Mouse (Mus musculus): Measurements from ENCODE around the gene Olfr1494. TPM values are rescaled to one million over a fixed set of nuclear protein-coding genes. Genes with fewer than 3 reads are reported as not detected.

Olfr1494 gene
- not detected in 2 replicates for polyA plus RNA-seq (2015; fragmentation: Nextera tagmentation; extraction: Ambion mirVana)

DNA sequence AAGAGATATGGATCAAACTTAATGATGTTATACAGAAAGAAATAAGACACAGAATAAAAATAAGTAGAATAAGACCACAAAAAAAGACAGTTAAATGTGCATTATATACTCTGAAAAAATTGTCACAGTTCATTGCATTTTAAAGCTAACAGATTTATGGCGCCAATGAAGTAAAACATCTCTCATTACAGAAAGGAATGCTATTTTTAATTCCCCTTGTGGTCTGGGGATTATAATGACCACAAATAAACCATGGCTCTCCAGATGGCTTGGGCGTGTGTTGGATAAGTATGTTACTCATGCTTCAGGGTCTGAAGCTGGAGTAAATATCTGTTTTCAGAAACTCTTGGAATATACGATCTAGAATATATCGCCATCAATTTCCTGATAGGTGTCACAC, at the start of gene Olfr1494:
Olfr1494 (plus strand) TSS at position 301 of the 400 bp plus-strand sequence.
- Histone ChIP-seq H3K27ac (ENCODE audit: low read length) (no peak within 1 kb of the TSS), H3K4me3 (ENCODE audit: low read depth, low read length) (no peak within 1 kb of the TSS), H3K9me3 (replicated peaks; ENCODE audit: control insufficient read depth, low read length) (no peaks in the 10 kb centered on the region; the same call in 1 of the 2 replicates), H3K9ac (ENCODE audit: low read depth, low read length) (no peak within 1 kb of the TSS), H3K4me2 (ENCODE audit: low read depth, low read length) (no peak within 1 kb of the TSS), H3K4me1 (ENCODE audit: control insufficient read depth, low read depth, low read length) (no peaks in the 10 kb centered on the region), H3K36me3 (ENCODE audit: control insufficient read depth, insufficient read depth) (no peaks in the 10 kb centered on the region), H3K27me3 (ENCODE audit: control insufficient read depth, insufficient read depth, low read depth, low read length) (no peaks in the 10 kb centered on the region)
- 69% methylated on average over 4 of the region's 4 CpGs for WGBS (ENCODE audit: insufficient replicate concordance)
- ATAC-seq (ENCODE audit: low read depth), result no peak

DNA sequence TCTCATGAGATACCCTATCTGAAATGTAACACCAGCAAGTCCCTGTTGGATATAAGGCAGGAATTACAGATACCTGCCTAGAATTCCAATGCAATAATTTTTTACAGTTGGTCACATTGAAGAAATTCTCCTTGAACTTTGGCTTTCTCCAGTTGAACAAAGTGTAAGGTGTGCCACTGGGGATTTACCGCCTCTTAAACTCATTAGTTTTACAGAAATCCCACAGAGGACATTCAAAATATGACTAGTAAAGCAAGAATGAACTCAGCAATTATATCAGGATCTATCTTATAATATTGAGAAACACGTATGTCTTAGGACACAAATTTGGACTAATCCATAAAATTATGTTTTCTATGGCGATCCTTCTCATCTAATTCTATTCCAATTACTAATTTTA, 42.6 kb upstream of the Olfr1494 start, which contains the start of gene Olfr1491:
Olfr1491 (plus strand) TSS at position 301 of the 400 bp plus-strand sequence.
- H3K9me3 ChIP-seq (replicated peaks; ENCODE audit: control insufficient read depth, low read length), result no peaks in the 10 kb centered on the region
- 52% methylated on average over 3 of the region's 3 CpGs for WGBS (ENCODE audit: insufficient replicate concordance)
- no peak for ATAC-seq (ENCODE audit: low read depth)
- no peaks in the 10 kb centered on the region for H3K4me1 ChIP-seq (ENCODE audit: control insufficient read depth, low read depth, low read length)
- no peak within 1 kb of the TSS for H3K4me3 ChIP-seq (ENCODE audit: low read depth, low read length)
- no peak within 1 kb of the TSS for H3K4me2 ChIP-seq (ENCODE audit: low read depth, low read length)
- H3K27me3 ChIP-seq (ENCODE audit: control insufficient read depth, insufficient read depth, low read depth, low read length), result no peaks in the 10 kb centered on the region
- no peaks in the 10 kb centered on the region for H3K36me3 ChIP-seq (ENCODE audit: control insufficient read depth, insufficient read depth)
- H3K9ac ChIP-seq (ENCODE audit: low read depth, low read length), result no peak within 1 kb of the TSS
- H3K27ac ChIP-seq (ENCODE audit: low read length), result no peak within 1 kb of the TSS

DNA sequence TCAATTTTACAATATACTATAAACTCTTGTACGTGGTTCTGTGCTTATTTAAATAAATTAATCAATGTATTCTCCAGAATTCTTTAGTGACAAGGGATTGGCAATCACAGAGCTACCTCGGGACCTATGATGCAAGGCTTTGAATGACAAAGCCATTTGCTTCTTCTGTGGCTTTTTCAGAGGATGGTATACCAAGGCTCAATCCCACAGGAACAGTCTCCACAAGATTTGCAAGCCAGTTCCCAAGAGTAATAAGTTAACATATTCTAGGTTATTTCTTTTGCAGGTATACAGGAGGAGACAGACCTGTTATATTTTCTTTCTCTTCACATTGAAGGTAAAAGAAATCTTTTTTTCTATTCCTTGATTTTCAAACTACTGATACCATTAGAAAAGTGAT, 16.6 kb upstream of the Olfr1494 start, which contains the start of gene Olfr1493-ps1:
Olfr1493-ps1 (plus strand) TSS at position 301 of the 400 bp plus-strand sequence.
- no peak for ATAC-seq (ENCODE audit: low read depth)
- Histone ChIP-seq H3K9me3 (replicated peaks; ENCODE audit: control insufficient read depth, low read length) (no peaks in the 10 kb centered on the region), H3K36me3 (ENCODE audit: control insufficient read depth, insufficient read depth) (no peaks in the 10 kb centered on the region), H3K4me3 (ENCODE audit: low read depth, low read length) (no peak within 1 kb of the TSS), H3K27me3 (ENCODE audit: control insufficient read depth, insufficient read depth, low read depth, low read length) (no peaks in the 10 kb centered on the region), H3K4me1 (ENCODE audit: control insufficient read depth, low read depth, low read length) (no peaks in the 10 kb centered on the region), H3K9ac (ENCODE audit: low read depth, low read length) (no peak within 1 kb of the TSS), H3K27ac (ENCODE audit: low read length) (no peak within 1 kb of the TSS), H3K4me2 (ENCODE audit: low read depth, low read length) (no peak within 1 kb of the TSS)
- WGBS (ENCODE audit: insufficient replicate concordance), result 26% methylated on average over 2 of the region's 2 CpGs

DNA sequence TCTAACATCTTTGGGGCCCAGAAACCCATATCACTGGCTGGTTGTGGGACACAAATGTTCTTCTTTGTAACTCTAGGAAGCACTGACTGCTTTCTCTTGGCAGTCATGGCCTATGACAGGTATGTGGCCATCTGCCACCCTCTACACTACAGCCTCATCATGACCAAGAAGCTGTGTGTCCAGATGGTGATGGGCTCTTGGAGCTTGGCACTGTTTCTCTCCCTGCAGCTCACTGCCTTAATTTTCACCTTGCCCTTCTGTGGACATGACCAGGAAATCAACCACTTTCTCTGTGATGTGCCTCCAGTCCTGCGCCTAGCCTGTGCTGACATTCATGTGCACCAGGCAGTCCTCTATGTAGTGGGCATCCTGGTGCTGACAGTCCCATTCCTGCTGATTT, 9.8 kb downstream of the Olfr1494 start:
- Histone ChIP-seq H3K9ac (ENCODE audit: low read depth, low read length) (no peak overlapping the region), H3K27ac (ENCODE audit: low read length) (no peak overlapping the region), H3K4me1 (ENCODE audit: control insufficient read depth, low read depth, low read length) (no peaks in the 10 kb centered on the region), H3K4me3 (ENCODE audit: low read depth, low read length) (no peak overlapping the region), H3K9me3 (replicated peaks; ENCODE audit: control insufficient read depth, low read length) (no peaks in the 10 kb centered on the region), H3K27me3 (ENCODE audit: control insufficient read depth, insufficient read depth, low read depth, low read length) (no peaks in the 10 kb centered on the region), H3K36me3 (ENCODE audit: control insufficient read depth, insufficient read depth) (no peaks in the 10 kb centered on the region), H3K4me2 (ENCODE audit: low read depth, low read length) (no peak overlapping the region)
- no peak for ATAC-seq (ENCODE audit: low read depth)
- WGBS (ENCODE audit: insufficient replicate concordance), result 73% methylated on average over 1 of the region's 1 CpGs

DNA sequence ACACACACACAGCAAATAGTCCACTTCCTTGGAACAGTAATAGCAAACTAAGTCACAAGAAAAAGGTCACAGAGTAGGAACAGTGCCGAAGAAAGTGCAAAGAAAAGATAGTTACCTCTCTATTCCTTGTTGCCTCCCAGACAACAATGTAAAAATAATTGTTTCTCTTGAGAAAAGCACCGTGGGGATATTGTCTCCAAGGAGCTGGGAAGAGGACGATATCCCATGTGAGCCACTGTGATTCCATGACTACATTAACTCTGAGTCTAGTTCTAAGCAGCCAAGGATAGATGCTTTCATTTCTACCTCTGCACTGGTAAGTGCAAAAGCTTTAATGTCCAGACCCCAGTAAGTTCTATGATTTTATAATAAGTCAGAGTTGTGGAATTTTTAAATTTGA, 24.8 kb downstream of the Olfr1494 start, which contains the start of gene Olfr1495:
Olfr1495 (plus strand) TSS at position 301 of the 400 bp plus-strand sequence.
- Histone ChIP-seq H3K9me3 (replicated peaks; ENCODE audit: control insufficient read depth, low read length) (no peaks in the 10 kb centered on the region), H3K4me3 (ENCODE audit: low read depth, low read length) (no peak within 1 kb of the TSS), H3K36me3 (ENCODE audit: control insufficient read depth, insufficient read depth) (no peaks in the 10 kb centered on the region), H3K27ac (ENCODE audit: low read length) (no peak within 1 kb of the TSS), H3K9ac (ENCODE audit: low read depth, low read length) (no peak within 1 kb of the TSS), H3K4me1 (ENCODE audit: control insufficient read depth, low read depth, low read length) (no peaks in the 10 kb centered on the region), H3K27me3 (ENCODE audit: control insufficient read depth, insufficient read depth, low read depth, low read length) (no peaks in the 10 kb centered on the region), H3K4me2 (ENCODE audit: low read depth, low read length) (no peak within 1 kb of the TSS)
- ATAC-seq (ENCODE audit: low read depth), result no peak
- 53% methylated on average over 3 of the region's 3 CpGs for WGBS (ENCODE audit: insufficient replicate concordance)

DNA sequence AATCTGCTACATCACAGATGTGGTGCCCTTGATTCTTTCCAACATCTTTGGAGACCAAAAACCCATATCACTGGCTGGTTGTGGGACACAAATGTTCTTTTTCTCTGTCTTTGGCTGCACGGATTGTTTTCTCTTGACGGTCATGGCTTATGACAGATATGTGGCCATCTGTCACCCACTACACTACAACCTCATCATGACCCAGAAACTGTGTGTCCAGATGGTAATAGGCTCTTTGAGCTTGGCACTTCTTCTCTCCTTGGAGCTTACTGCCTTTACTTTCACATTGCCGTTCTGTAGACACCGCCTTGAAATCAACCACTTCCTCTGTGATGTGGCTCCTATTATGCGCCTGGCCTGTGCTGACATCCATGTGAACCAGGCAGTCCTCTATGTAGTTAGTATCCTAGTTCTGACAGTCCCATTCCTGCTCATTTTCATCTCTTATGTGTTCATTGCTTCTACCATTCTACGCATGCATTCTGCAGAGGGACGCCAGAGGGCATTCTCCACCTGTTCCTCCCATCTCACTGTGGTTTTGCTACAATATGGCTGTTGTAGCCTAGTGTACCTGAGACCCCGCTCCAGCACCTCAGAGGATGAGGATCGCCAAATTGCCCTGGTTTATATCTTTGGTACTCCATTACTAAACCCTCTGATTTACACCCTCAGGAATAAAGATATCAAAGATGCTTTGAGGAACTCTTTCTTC, 29.2 kb downstream of the Olfr1494 start:
- no peaks in the 10 kb centered on the region for H3K9me3 ChIP-seq (replicated peaks; ENCODE audit: control insufficient read depth, low read length)
- no peak overlapping the region for H3K9ac ChIP-seq (ENCODE audit: low read depth, low read length)
- H3K4me3 ChIP-seq (ENCODE audit: low read depth, low read length), result no peak overlapping the region
- no peaks in the 10 kb centered on the region for H3K36me3 ChIP-seq (ENCODE audit: control insufficient read depth, insufficient read depth)
- H3K4me1 ChIP-seq (ENCODE audit: control insufficient read depth, low read depth, low read length), result no peaks in the 10 kb centered on the region
- H3K4me2 ChIP-seq (ENCODE audit: low read depth, low read length), result no peak overlapping the region
- ATAC-seq (ENCODE audit: low read depth), result no peak
- no peaks in the 10 kb centered on the region for H3K27me3 ChIP-seq (ENCODE audit: control insufficient read depth, insufficient read depth, low read depth, low read length)
- WGBS (ENCODE audit: insufficient replicate concordance), result 74% methylated on average over 9 of the region's 9 CpGs
- no peak overlapping the region for H3K27ac ChIP-seq (ENCODE audit: low read length)

DNA sequence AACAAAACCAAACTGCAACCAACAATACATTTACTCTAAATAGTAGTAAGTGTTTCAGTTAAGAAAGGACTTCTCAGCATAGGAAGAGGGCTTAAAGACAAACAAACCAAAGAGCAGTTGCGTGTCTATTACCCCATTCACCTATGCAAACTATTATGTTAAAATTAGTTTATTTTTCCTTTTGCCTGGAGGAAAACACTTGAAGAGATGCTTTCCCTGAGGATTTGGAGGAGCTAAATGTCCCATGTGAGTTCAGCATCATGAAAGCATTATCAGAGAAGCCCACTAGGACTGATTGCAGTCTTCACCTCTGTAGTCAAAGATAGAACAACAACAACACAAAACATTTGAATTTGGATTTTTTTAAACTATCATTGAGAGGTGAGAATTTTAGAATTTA, 38.0 kb downstream of the Olfr1494 start, which contains the start of gene Olfr1496:
Olfr1496 (plus strand) TSS at position 301 of the 400 bp plus-strand sequence.
- no peak for ATAC-seq (ENCODE audit: low read depth)
- H3K9ac ChIP-seq (ENCODE audit: low read depth, low read length), result no peak within 1 kb of the TSS
- no peaks in the 10 kb centered on the region for H3K9me3 ChIP-seq (replicated peaks; ENCODE audit: control insufficient read depth, low read length)
- no peaks in the 10 kb centered on the region for H3K4me1 ChIP-seq (ENCODE audit: control insufficient read depth, low read depth, low read length)
- H3K27me3 ChIP-seq (ENCODE audit: control insufficient read depth, insufficient read depth, low read depth, low read length), result no peaks in the 10 kb centered on the region
- H3K36me3 ChIP-seq (ENCODE audit: control insufficient read depth, insufficient read depth), result no peaks in the 10 kb centered on the region
- H3K27ac ChIP-seq (ENCODE audit: low read length), result no peak within 1 kb of the TSS
- H3K4me3 ChIP-seq (ENCODE audit: low read depth, low read length), result no peak within 1 kb of the TSS
- H3K4me2 ChIP-seq (ENCODE audit: low read depth, low read length), result no peak within 1 kb of the TSS
- 52% methylated on average over 1 of the region's 1 CpGs for WGBS (ENCODE audit: insufficient replicate concordance)

DNA sequence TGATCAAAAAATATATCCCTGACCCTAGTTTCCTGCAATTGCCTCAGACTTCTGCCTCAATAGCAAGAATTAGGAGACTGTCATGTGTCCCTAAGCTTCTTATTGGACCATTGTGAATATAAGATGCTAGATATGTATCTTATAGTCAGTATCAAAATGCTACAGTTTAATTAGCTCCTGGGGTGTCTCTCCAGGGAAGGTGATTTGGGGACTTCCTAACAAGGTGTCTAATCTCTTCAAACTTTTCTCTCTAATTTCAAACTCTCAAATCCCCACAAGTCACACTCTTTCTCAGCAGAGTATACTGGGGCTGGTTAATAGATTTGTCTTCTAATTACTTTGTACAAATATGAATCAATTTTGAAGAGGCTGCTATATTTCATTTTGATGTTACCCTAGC, 58.6 kb downstream of the Olfr1494 start, which contains the start of gene Olfr1497:
Olfr1497 (minus strand) TSS at position 101 of the 400 bp plus-strand sequence.
- no peak within 1 kb of the TSS for H3K9ac ChIP-seq (ENCODE audit: low read depth, low read length)

More for the DNA sequence above, 58.6 kb downstream of the Olfr1494 start, which contains the start of gene Olfr1497:
- Histone ChIP-seq H3K27ac (ENCODE audit: low read length) (no peak within 1 kb of the TSS), H3K4me1 (ENCODE audit: control insufficient read depth, low read depth, low read length) (no peaks in the 10 kb centered on the region), H3K36me3 (ENCODE audit: control insufficient read depth, insufficient read depth) (no peaks in the 10 kb centered on the region), H3K4me3 (ENCODE audit: low read depth, low read length) (no peak within 1 kb of the TSS), H3K27me3 (ENCODE audit: control insufficient read depth, insufficient read depth, low read depth, low read length) (no peaks in the 10 kb centered on the region), H3K9me3 (replicated peaks; ENCODE audit: control insufficient read depth, low read length) (no peaks in the 10 kb centered on the region), H3K4me2 (ENCODE audit: low read depth, low read length) (no peak within 1 kb of the TSS)
- ATAC-seq (ENCODE audit: low read depth), result no peak
